Mouse (Mus musculus): ENCODE results near the gene Hadha. TPM values are rescaled to one million over a fixed set of nuclear protein-coding genes. Genes with fewer than 3 reads are reported as not detected.

The Hadha gene
- total and polyA plus RNA-seq, 3 experiments, result 76.0 to 117 (median 83.0) TPM

- Histone ChIP-seq H3K36me3 (replicated peaks in 1 of 2; ENCODE audit: control insufficient read depth in 1 of 2, insufficient read depth in 1 of 2, low read length in 1 of 2) (no peaks in the 10 kb centered on the region), H3K4me3 (replicated peaks in 1 of 3; ENCODE audit: low read depth in 2 of 3, low read length in 2 of 3, poor library complexity in 1 of 3) (no peak overlapping the region), H3K79me2 (replicated peaks; ENCODE audit: control insufficient read depth, extremely low read depth, insufficient read depth, poor library complexity, severe bottlenecking) (no peaks in the 10 kb centered on the region), H3K4me2 (ENCODE audit: insufficient read depth, low read depth, poor library complexity, severe bottlenecking) (no peak overlapping the region), H3K4me1 (ENCODE audit: control insufficient read depth in 1 of 2, insufficient read depth in 2 of 2) (peaks cover 5 to 7% of the 10 kb centered on the region in 2 experiments; a peak in 2 of 4 replicates), H3K9ac (ENCODE audit: insufficient read depth, low read depth) (no peak overlapping the region), H3K9me3 (replicated peaks; ENCODE audit: low read length) (peaks cover 5% of the 10 kb centered on the region), H3K27me3 (replicated peaks) (peaks cover 4% of the 10 kb centered on the region), H3K27ac (ENCODE audit: insufficient read depth, low read depth) (no peak overlapping the region)
- TF ChIP-seq ZMIZ1 (IDR thresholded peaks at IDR 0.05; ENCODE audit: low read depth, low read length) (no peak), EP300 (IDR thresholded peaks at IDR 0.05; ENCODE audit: low read length) (no peak), IRF4 (IDR thresholded peaks at IDR 0.05; ENCODE audit: low read depth, low read length) (no peak), POLR2A (IDR thresholded peaks at IDR 0.05; ENCODE audit: low read depth, low read length) (no peak), ZKSCAN1 (IDR thresholded peaks at IDR 0.05; ENCODE audit: borderline replicate concordance, low read depth, low read length) (no peak), MAX (IDR thresholded peaks at IDR 0.05; ENCODE audit: low read length) (no peak), KAT2A (IDR thresholded peaks at IDR 0.05; ENCODE audit: insufficient replicate concordance, low read length) (no peak), USF2 (conservative IDR thresholded peaks at IDR 0.05; ENCODE audit: low read depth, low read length) (no peak), TCF12 (IDR thresholded peaks at IDR 0.05; ENCODE audit: low read depth, low read length) (no peak), HCFC1 (IDR thresholded peaks at IDR 0.05; ENCODE audit: low read depth, low read length) (no peak)
- in situ Hi-C loops (cut with MboI; ENCODE audit: low pct_ligation_motif_present, low pct_unique_long_range_greater_than_20kb, low sequenced_read_pairs), result no loop called here
- dilution Hi-C loops (cut with MboI; ENCODE audit: extremely low pct_ligation_motif_present, extremely low pct_unique_long_range_greater_than_20kb, low sequenced_read_pairs), result no loop called here
- DNase-seq (ENCODE audit: extremely low read depth), result no peak
These were observed 48.2 kb downstream of the Hadha start for GRCm38 (mm10) chr5:30106756-30107155.

GRCm38 (mm10) chr5:30105668-30106300, 49.2 kb downstream of the Hadha start, which contains the start of gene 3110082J24Rik:
3110082J24Rik (minus strand) TSS chr5:30106086.
- Histone ChIP-seq H3K27ac (ENCODE audit: insufficient read depth, low read depth) (no peak within 1 kb of the TSS), H3K27me3 (replicated peaks) (peaks cover 4% of the 10 kb centered on the region), H3K9me3 (replicated peaks; ENCODE audit: low read length) (peaks cover 12% of the 10 kb centered on the region), H3K4me1 (ENCODE audit: control insufficient read depth in 1 of 2, insufficient read depth in 2 of 2) (peaks cover under 1 to 4% of the 10 kb centered on the region in 2 experiments; a peak in 2 of 4 replicates), H3K9ac (ENCODE audit: insufficient read depth, low read depth) (no peak within 1 kb of the TSS), H3K4me2 (ENCODE audit: insufficient read depth, low read depth, poor library complexity, severe bottlenecking) (peak within 1 kb of the TSS; percentile 69), H3K79me2 (replicated peaks; ENCODE audit: control insufficient read depth, extremely low read depth, insufficient read depth, poor library complexity, severe bottlenecking) (no peaks in the 10 kb centered on the region), H3K4me3 (replicated peaks in 1 of 3; ENCODE audit: low read depth in 2 of 3, low read length in 2 of 3, poor library complexity in 1 of 3) (peak within 1 kb of the TSS in 1 of 3 experiments; percentile 50), H3K36me3 (replicated peaks in 1 of 2; ENCODE audit: control insufficient read depth in 1 of 2, insufficient read depth in 1 of 2, low read length in 1 of 2) (no peaks in the 10 kb centered on the region)
- in situ Hi-C loops (cut with MboI; ENCODE audit: low pct_ligation_motif_present, low pct_unique_long_range_greater_than_20kb, low sequenced_read_pairs), result no loop called here
- TF ChIP-seq SIN3A (IDR thresholded peaks at IDR 0.05; ENCODE audit: low read length), result no peak
- TF ChIP-seq POLR2AphosphoS2 (IDR thresholded peaks at IDR 0.05; ENCODE audit: low read depth, low read length), result no peak
- no peak for TF ChIP-seq POLR2A (IDR thresholded peaks at IDR 0.05; ENCODE audit: low read depth, low read length)
- TF ChIP-seq ELF1 (IDR thresholded peaks at IDR 0.05; ENCODE audit: low read depth, low read length), result no peak
- no peak for TF ChIP-seq IRF4 (IDR thresholded peaks at IDR 0.05; ENCODE audit: low read depth, low read length)
- TF ChIP-seq GABPA (IDR thresholded peaks at IDR 0.05; ENCODE audit: insufficient replicate concordance, low read depth, low read length), result no peak
- no peak for TF ChIP-seq CHD1 (IDR thresholded peaks at IDR 0.05; ENCODE audit: low read depth, low read length)
- TF ChIP-seq RAD21 (IDR thresholded peaks at IDR 0.05; ENCODE audit: low read depth, low read length), result no peak
- TF ChIP-seq JUND (conservative IDR thresholded peaks at IDR 0.05; ENCODE audit: low read depth, low read length), result no peak
- no peak for TF ChIP-seq HCFC1 (IDR thresholded peaks at IDR 0.05; ENCODE audit: low read depth, low read length)
- no peak for TF ChIP-seq TCF12 (IDR thresholded peaks at IDR 0.05; ENCODE audit: low read depth, low read length)
- TF ChIP-seq CHD2 (IDR thresholded peaks at IDR 0.05; ENCODE audit: low read length), result no peak
- TF ChIP-seq USF1 (IDR thresholded peaks at IDR 0.05; ENCODE audit: low read depth, low read length), result no peak
- TF ChIP-seq MAZ (IDR thresholded peaks at IDR 0.05; ENCODE audit: low read depth, low read length), result no peak
- no peak for TF ChIP-seq SMC3 (IDR thresholded peaks at IDR 0.05; ENCODE audit: low read depth, low read length)
- no peak for TF ChIP-seq MAFK (IDR thresholded peaks at IDR 0.05; ENCODE audit: insufficient replicate concordance, low read length)
- TF ChIP-seq ZC3H11A (IDR thresholded peaks at IDR 0.05; ENCODE audit: low read depth, low read length), result no peak
- TF ChIP-seq MEF2A (IDR thresholded peaks at IDR 0.05; ENCODE audit: borderline replicate concordance, low read depth, low read length), result no peak
- TF ChIP-seq CTCF (conservative IDR thresholded peaks at IDR 0.05 in 1 of 2, IDR thresholded peaks at IDR 0.05 in 1 of 2; ENCODE audit: low read depth in 2 of 2, low read length in 2 of 2), result no peak
- no peak for TF ChIP-seq JUN (IDR thresholded peaks at IDR 0.05; ENCODE audit: insufficient read depth, low read depth, low read length)
- no peak for DNase-seq (ENCODE audit: extremely low read depth)
- dilution Hi-C loops (cut with MboI; ENCODE audit: extremely low pct_ligation_motif_present, extremely low pct_unique_long_range_greater_than_20kb, low sequenced_read_pairs), result no loop called here

Data from CH12.LX (cell line).